Mouse (Mus musculus): Measurements from ENCODE around the gene Kazn. TPM values are rescaled to one million over a fixed set of nuclear protein-coding genes. Genes with fewer than 3 reads are reported as not detected.

Gene Kazn
- total RNA-seq, 2 experiments from 2014 or later, result 17.0 to 23.0 TPM

- no peak for DNase-seq
These were observed 75.3 kb downstream of the Kazn start for GRCm38 (mm10) chr4:142163862-142164261.

GRCm38 (mm10) chr4:142162729-142163128 lies 76.5 kb downstream of the Kazn start:
- DNase-seq, result no peak

- no peak for DNase-seq
These were observed 77.1 kb downstream of the Kazn start for GRCm38 (mm10) chr4:142162102-142162501.

GRCm38 (mm10) chr4:142160041-142160440 lies 79.2 kb downstream of the Kazn start:
- DNase-seq, result peak; percentile 34

GRCm38 (mm10) chr4:142156506-142156905 lies 82.7 kb downstream of the Kazn start:
- DNase-seq, result peak; percentile 47

GRCm38 (mm10) chr4:142154246-142154645 lies 85.0 kb downstream of the Kazn start:
- peak; percentile 51 for DNase-seq

GRCm38 (mm10) chr4:142153526-142153925 lies 85.7 kb downstream of the Kazn start:
- peak; percentile 94 for DNase-seq

- no peak for DNase-seq
These were observed 86.3 kb downstream of the Kazn start for GRCm38 (mm10) chr4:142152733-142153422.

- no peak for DNase-seq
These were observed 89.1 kb downstream of the Kazn start for GRCm38 (mm10) chr4:142150086-142150485.

GRCm38 (mm10) chr4:142149202-142149601 lies 90.0 kb downstream of the Kazn start:
- DNase-seq, result no peak

GRCm38 (mm10) chr4:142147671-142148070 lies 91.5 kb downstream of the Kazn start:
- DNase-seq, result no peak

GRCm38 (mm10) chr4:142144096-142144495 lies 95.1 kb downstream of the Kazn start:
- DNase-seq, result peak; percentile 48

GRCm38 (mm10) chr4:142143290-142143689 lies 95.9 kb downstream of the Kazn start:
- no peak for DNase-seq

- no peak for DNase-seq
These were observed 99.5 kb downstream of the Kazn start for GRCm38 (mm10) chr4:142139729-142140128.

GRCm38 (mm10) chr4:142138356-142139099 lies 100.7 kb downstream of the Kazn start:
- no peak for DNase-seq

- DNase-seq, result no peak
These were observed 102.3 kb downstream of the Kazn start for GRCm38 (mm10) chr4:142136766-142137503.

GRCm38 (mm10) chr4:142135515-142135914 lies 103.7 kb downstream of the Kazn start:
- DNase-seq, result no peak

- no peak for DNase-seq
These were observed 109.0 kb downstream of the Kazn start for GRCm38 (mm10) chr4:142130162-142130561.

GRCm38 (mm10) chr4:142127275-142127788 lies 111.9 kb downstream of the Kazn start:
- DNase-seq, result no peak

GRCm38 (mm10) chr4:142126641-142127274 lies 112.4 kb downstream of the Kazn start:
- no peak for DNase-seq

- DNase-seq, result no peak
These were observed 118.0 kb downstream of the Kazn start for GRCm38 (mm10) chr4:142121164-142121563.

- no peak for DNase-seq
These were observed 120.7 kb downstream of the Kazn start for GRCm38 (mm10) chr4:142118522-142118921.
